Mouse (Mus musculus) A20 (cell line): ENCODE measurements around the gene Rdh5.

Source experiments
- DNase-seq: peaks from one replicate; pipeline ENCODE4 v3.0.0-alpha.2; 2011; ENCODE audit warnings: low read depth, low spot score

Rdh5 gene

DNA sequence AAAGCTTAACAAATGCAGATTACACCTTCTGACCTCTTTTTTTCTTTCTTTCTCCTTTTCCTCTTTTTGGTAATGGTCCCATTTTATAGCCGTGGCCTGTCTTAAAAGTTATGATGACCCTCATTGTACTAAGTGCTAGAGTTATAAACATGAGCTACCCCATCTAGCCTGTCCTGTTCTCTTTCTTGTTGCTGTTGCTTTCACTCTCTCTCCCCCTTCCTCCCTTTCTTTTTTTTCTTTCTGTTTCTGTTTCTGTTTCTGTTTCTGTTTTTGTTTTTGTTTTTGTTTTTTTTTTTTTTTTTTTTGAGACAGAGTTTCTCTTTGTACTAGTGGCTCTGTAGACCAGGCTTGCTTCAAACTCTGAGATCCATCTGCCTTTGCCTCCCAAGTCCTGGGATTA lies 56.2 kb downstream of the Rdh5 start:
- no peak for DNase-seq

- DNase-seq, result peak; percentile 31
Measured at GRCm38 (mm10) chr10:128866042-128866441, 56.6 kb downstream of the Rdh5 start.
